Mouse (Mus musculus): ENCODE measurements around the gene Gbp3.

- TF ChIP-seq POLR2A (IDR thresholded peaks at IDR 0.05; ENCODE audit: insufficient read length, low read depth) (no peak), TCF12 (IDR thresholded peaks at IDR 0.05; ENCODE audit: insufficient read depth, poor library complexity, severe bottlenecking) (no peak), POLR2AphosphoS2 (IDR thresholded peaks at IDR 0.05; ENCODE audit: insufficient read length, low read depth) (no peak)
Measured at GRCm38 (mm10) chr3:142546690-142547089, 13.1 kb upstream of the Gbp3 start.
